24 mouse cellular contexts compared by ENCODE assay signal in the genomic region with DNA sequence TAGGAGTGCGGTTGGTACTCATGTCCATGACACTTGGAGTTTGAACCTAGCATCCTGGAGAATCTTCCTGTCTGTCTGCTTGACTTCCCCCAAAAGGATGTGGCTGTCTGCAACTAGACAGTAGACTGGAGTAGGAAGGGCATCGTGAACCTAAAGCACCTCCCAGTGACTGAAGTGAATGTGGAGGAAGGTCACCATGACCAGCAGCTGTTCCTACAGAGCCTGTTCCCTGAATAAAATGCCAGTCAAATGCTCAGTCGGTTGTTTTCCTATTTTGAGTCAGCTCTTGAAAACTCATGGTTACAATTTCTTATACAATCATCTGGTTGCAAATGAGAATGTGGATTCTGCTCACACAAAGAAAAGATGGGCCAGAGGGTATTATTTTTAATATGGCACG. TPM values are rescaled to one million over a fixed set of nuclear protein-coding genes. Genes with fewer than 3 reads are reported as not detected.
DNase-seq lines count a peak whose midpoint lies in the region; ATAC-seq and TF ChIP-seq lines count a peak whose summit lies in the region.
"Had no signal": no experiment of that assay in that cellular context is flagged by ENCODE, and none has a peak within 500 bp of the region (broad histone marks: within the 10 kb centered on the region; RNA-seq: fewer than 3 reads in every experiment).

No protein-coding gene starts in this region.

- H3K9ac ChIP-seq in heart, embryonic 11.5 days (ENCODE audit: low read depth, low read length), result no peak overlapping the region
- no peak overlapping the region for H3K9ac ChIP-seq in midbrain, postnatal 0 days (replicated peaks; ENCODE audit: low read length, poor library complexity, severe bottlenecking)
- H3K9ac ChIP-seq in midbrain, embryonic 15.5 days, result no peak overlapping the region
- H3K9ac ChIP-seq: embryonic facial prominence, embryonic 12.5 days; embryonic facial prominence, embryonic 15.5 days; forebrain, postnatal 0 days; hindbrain, embryonic 12.5 days; hindbrain, embryonic 15.5 days had no signal

- intact Hi-C loops in heart, postnatal 36 days (cut with DNase I), result no loop called here

- H3K36me3 ChIP-seq in heart, embryonic 11.5 days (ENCODE audit: control insufficient read depth, insufficient read depth, low read length), result peaks cover 13% of the 10 kb centered on the region
- 0 out of 2 replicates have a peak, but pooled peaks cover 2% of the 10 kb centered on the region for H3K36me3 ChIP-seq in midbrain, postnatal 0 days (ENCODE audit: insufficient read depth, low read length)
- H3K36me3 ChIP-seq in midbrain, embryonic 15.5 days (replicated peaks), result no peaks in the 10 kb centered on the region
- H3K36me3 ChIP-seq: G1E had no signal

- H3K4me2 ChIP-seq in heart, embryonic 11.5 days, result no peak overlapping the region
- H3K4me2 ChIP-seq in midbrain, postnatal 0 days (ENCODE audit: low read depth, low read length, poor library complexity, severe bottlenecking), result no peak overlapping the region
- no peak overlapping the region for H3K4me2 ChIP-seq in midbrain, embryonic 15.5 days
- H3K4me2 ChIP-seq: embryonic facial prominence, embryonic 12.5 days; embryonic facial prominence, embryonic 15.5 days; hindbrain, embryonic 12.5 days; hindbrain, embryonic 15.5 days had no signal

- no peaks in the 10 kb centered on the region for H3K4me1 ChIP-seq in heart, embryonic 11.5 days (ENCODE audit: control insufficient read depth, insufficient read depth, low read length)
- no peaks in the 10 kb centered on the region for H3K4me1 ChIP-seq in midbrain, postnatal 0 days (ENCODE audit: insufficient read depth, low read length)
- no peaks in the 10 kb centered on the region for H3K4me1 ChIP-seq in midbrain, embryonic 15.5 days
- H3K4me1 ChIP-seq: embryonic facial prominence, embryonic 12.5 days; embryonic facial prominence, embryonic 15.5 days; hindbrain, embryonic 12.5 days; hindbrain, embryonic 15.5 days had no signal

- H3K4me3 ChIP-seq in heart, embryonic 11.5 days (ENCODE audit: low read depth, low read length), result no peak overlapping the region
- no peak overlapping the region for H3K4me3 ChIP-seq in midbrain, postnatal 0 days (ENCODE audit: low read depth, low read length)
- no peak overlapping the region for H3K4me3 ChIP-seq in midbrain, embryonic 15.5 days
- H3K4me3 ChIP-seq: embryonic facial prominence, embryonic 12.5 days; embryonic facial prominence, embryonic 15.5 days; hindbrain, embryonic 12.5 days; hindbrain, embryonic 15.5 days had no signal

- 0 out of 2 replicates have a peak overlapping the region, but pooled peaks have one; percentile 15 for H3K27ac ChIP-seq in heart, embryonic 11.5 days (ENCODE audit: low read depth, low read length)
- H3K27ac ChIP-seq in midbrain, postnatal 0 days (ENCODE audit: low read depth, low read length), result 0 out of 2 replicates have a peak overlapping the region, but pooled peaks have one; percentile 4
- no peak overlapping the region for H3K27ac ChIP-seq in midbrain, embryonic 15.5 days
- H3K27ac ChIP-seq: embryonic facial prominence, embryonic 12.5 days; embryonic facial prominence, embryonic 15.5 days; hindbrain, embryonic 12.5 days; hindbrain, embryonic 15.5 days had no signal

- H3K9me3 ChIP-seq in heart, embryonic 11.5 days (replicated peaks; ENCODE audit: control insufficient read depth, low read length), result peaks cover 4% of the 10 kb centered on the region; the same call in 1 of the 2 replicates
- no peaks in the 10 kb centered on the region for H3K9me3 ChIP-seq in midbrain, postnatal 0 days (ENCODE audit: low read length)
- no peaks in the 10 kb centered on the region for H3K9me3 ChIP-seq in midbrain, embryonic 15.5 days
- H3K9me3 ChIP-seq: embryonic facial prominence, embryonic 12.5 days; embryonic facial prominence, embryonic 15.5 days; G1E; hindbrain, embryonic 12.5 days; hindbrain, embryonic 15.5 days had no signal

- no peak for ATAC-seq in heart, embryonic 11.5 days (replicated peaks; ENCODE audit: insufficient number of reproducible peaks, low FRiP score, low TSS enrichment)
- no peak for ATAC-seq in midbrain, postnatal 0 days (ENCODE audit: low FRiP score)
- no peak for ATAC-seq in midbrain, embryonic 15.5 days (replicated peaks)
- ATAC-seq: forebrain, embryonic 14.5 days; forebrain, postnatal 0 days; intestine, postnatal 0 days; Patski had no signal

- H3K27me3 ChIP-seq in heart, embryonic 11.5 days (ENCODE audit: control insufficient read depth, insufficient read depth, low read length), result no peaks in the 10 kb centered on the region
- no peaks in the 10 kb centered on the region for H3K27me3 ChIP-seq in midbrain, postnatal 0 days (ENCODE audit: insufficient read depth, low read length)
- no peaks in the 10 kb centered on the region for H3K27me3 ChIP-seq in midbrain, embryonic 15.5 days (replicated peaks)
- H3K27me3 ChIP-seq: embryonic facial prominence, embryonic 12.5 days; embryonic facial prominence, embryonic 15.5 days; hindbrain, embryonic 12.5 days; hindbrain, embryonic 15.5 days; Patski had no signal

- 79% methylated on average over 4 of the region's 4 CpGs for WGBS in heart, embryonic 11.5 days (ENCODE audit: insufficient replicate concordance)
- 74% methylated on average over 4 of the region's 4 CpGs for WGBS in midbrain, postnatal 0 days
- WGBS in midbrain, embryonic 15.5 days, result 82% methylated on average over 4 of the region's 4 CpGs

- no peak for DNase-seq in heart, postnatal 36 days
- no peak for DNase-seq in midbrain, postnatal 0 days (ENCODE audit: low spot score)
- DNase-seq in brain, adult 2 months (ENCODE audit: low read depth, low spot score), result peak; percentile 53
- DNase-seq in frontal cortex, postnatal 25 days (ENCODE audit: low spot score in 2 of 2), result no peak
- DNase-seq in thymus, postnatal 36 days, result no peak
- DNase-seq: adrenal gland, postnatal 10 days; adrenal gland, postnatal 36 days; cerebellum, adult 11 months; cerebellum, adult 2 months; cerebellum, adult 9-11 months; cerebellum, postnatal 25 days; forebrain, postnatal 0 days; gastrocnemius, postnatal 25 days; heart, postnatal 10 days had no signal

- no peak for TF ChIP-seq CTCF in midbrain, postnatal 0 days (IDR thresholded peaks at IDR 0.05)

RNA-seq across cellular contexts. Expression of gene Oxct1, which starts 51.8 kb away (rescaled TPM):
- polyA plus RNA-seq in heart, embryonic 11.5 days (2014; fragmentation: Nextera tagmentation; extraction: Ambion mirVana), result 272 and 282 TPM in 2 replicates
- 1,000 to 10,000 TPM; 1,296 to 1,437 TPM for total RNA-seq in heart, postnatal 36 days (2021)
- 240 and 266 TPM in 2 replicates for total RNA-seq in midbrain, postnatal 0 days (2014; rRNA removed)
- 454 and 461 TPM in 2 replicates for polyA plus RNA-seq in midbrain, postnatal 0 days (2015; fragmentation: Nextera tagmentation; extraction: Ambion mirVana)
- 285 and 301 TPM in 2 replicates for polyA plus RNA-seq in midbrain, embryonic 15.5 days (2015; fragmentation: Nextera tagmentation; extraction: Ambion mirVana)
